Mouse (Mus musculus): ENCODE results near the gene S1pr2. TPM values are rescaled to one million over a fixed set of nuclear protein-coding genes. Genes with fewer than 3 reads are reported as not detected.
"Not testable (repeated sequence)": the region's sequence is repeated elsewhere in the genome, so short reads cannot be mapped to it uniquely, and the experiment has no call there.

S1pr2 gene
- total RNA-seq, 2 experiments from 2014 or later: 1.5 to 1.6 TPM

DNA sequence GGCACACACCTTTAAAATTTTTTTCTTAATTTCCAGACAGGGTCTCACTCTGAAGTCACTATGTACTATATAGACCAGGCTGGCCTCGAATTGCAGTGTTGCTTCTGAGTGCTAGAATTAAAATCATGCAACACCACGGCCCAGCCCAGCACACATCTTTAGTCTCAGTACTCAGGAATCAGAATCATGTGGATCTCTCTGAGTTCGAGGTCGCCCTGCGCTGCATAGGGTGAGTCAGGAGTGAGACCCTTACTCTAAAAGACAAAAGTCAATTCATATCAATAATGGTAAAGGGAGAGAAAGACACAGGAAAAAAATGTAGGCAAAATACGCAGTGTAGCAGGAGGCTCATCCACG is 25.7 kb upstream of the S1pr2 start:
- DNase-seq: no peak
- intact Hi-C loops (cut with DNase I): loop anchor here (5.0 kb wide), 1 partner anchor 50 kb away; no protein-coding TSS in a partner anchor

DNA sequence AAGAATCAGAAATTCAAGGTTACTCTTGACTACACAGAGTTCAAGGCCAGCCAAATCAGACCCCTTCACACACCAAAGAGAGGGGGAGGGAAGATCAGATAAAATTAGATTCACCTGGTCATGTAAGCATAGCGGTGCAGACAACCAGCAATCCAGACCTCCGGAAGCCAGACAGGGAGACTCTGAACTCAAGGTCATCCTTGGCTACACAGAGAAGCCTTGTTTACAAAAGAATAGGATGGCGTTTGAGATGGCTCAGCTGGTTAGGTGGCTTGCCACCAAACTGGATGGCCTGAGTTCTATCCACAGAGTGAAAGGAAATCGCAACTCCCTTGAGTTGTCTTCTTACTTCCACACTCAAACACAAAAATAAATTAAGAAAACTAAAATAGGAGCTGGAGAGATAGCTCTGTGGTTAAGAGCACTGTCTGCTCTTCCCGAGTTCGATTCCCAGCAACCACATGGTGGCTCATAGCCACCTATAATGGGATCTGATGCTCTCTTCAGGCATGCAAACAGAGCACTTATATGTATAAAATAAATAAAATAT is 25.1 kb upstream of the S1pr2 start:
- DNase-seq: no peak
- intact Hi-C loops (cut with DNase I): loop anchor here (5.0 kb wide), 1 partner anchor 49 kb away; no protein-coding TSS in a partner anchor

DNA sequence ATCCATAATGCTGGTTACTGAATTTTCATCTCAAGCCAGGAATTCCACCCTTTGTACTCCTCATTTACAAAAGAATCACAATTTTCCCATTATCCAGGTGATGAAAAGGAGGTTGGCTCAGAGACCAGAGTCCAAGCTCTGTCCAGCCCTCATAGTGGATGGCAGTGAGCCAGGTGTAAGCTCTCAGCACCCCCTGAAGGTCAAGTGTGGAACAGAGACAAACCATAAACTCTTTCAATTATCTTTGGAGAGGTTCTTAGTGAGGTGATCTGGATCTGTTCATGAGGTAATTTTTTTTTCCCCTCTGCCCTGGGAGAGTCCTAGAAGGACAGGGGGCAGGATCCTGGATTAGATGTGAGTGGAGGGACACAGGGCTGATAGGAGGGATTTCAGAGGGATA is 24.2 kb upstream of the S1pr2 start:
- intact Hi-C loops (cut with DNase I): loop anchor here (5.0 kb wide), 1 partner anchor 49 kb away; no protein-coding TSS in a partner anchor
- no peak for DNase-seq

DNA sequence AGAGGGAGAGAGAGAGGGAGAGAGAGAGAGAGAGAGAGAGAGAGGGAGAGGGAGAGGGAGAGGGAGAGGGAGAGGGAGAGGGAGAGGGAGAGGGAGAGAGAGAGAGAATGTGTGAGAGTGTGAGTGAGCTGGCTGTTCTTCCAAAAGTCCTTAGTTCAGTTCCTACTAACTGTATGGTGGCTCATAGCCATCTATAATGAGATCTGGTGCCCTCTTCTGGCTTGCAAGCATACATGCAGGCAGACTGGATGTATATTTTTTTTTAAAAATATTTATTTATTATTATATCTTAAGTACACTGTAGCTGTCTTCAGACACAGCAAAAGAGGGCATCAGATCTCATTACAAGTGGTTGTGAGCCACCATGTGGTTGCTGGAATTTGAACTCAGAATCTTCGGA is 21.8 kb upstream of the S1pr2 start:
- DNase-seq: not testable (repeated sequence)
- intact Hi-C loops (cut with DNase I): loop anchor here (5.0 kb wide), 1 partner anchor 96 kb away; no protein-coding TSS in a partner anchor

GRCm38 (mm10) chr9:20997065-20997464 is 20.5 kb upstream of the S1pr2 start:
- intact Hi-C loops (cut with DNase I): loop anchor here (5.0 kb wide), 1 partner anchor 95 kb away; no protein-coding TSS in a partner anchor
- no peak for DNase-seq

DNA sequence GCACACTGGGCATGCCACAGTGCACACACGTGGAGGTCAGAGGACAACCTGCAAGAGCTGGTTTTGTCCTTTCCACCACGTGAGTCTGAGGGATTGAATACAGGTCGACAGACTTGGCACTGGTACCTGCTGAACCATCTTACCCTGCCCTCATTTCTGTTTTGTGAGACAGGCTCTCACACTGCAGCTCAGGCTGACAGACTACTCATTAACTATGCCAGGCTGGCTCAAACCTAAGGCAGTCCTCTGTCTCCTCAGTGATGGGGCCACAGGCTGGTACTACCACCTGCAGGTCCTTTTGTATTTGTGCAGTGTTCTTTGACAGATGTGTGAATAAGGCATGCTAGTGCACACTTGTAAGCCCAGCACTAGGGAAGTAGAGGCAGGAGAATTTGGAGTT is 18.5 kb upstream of the S1pr2 start:
- DNase-seq: no peak
- intact Hi-C loops (cut with DNase I): loop anchor here (5.0 kb wide), 1 partner anchor 93 kb away; no protein-coding TSS in a partner anchor

DNA sequence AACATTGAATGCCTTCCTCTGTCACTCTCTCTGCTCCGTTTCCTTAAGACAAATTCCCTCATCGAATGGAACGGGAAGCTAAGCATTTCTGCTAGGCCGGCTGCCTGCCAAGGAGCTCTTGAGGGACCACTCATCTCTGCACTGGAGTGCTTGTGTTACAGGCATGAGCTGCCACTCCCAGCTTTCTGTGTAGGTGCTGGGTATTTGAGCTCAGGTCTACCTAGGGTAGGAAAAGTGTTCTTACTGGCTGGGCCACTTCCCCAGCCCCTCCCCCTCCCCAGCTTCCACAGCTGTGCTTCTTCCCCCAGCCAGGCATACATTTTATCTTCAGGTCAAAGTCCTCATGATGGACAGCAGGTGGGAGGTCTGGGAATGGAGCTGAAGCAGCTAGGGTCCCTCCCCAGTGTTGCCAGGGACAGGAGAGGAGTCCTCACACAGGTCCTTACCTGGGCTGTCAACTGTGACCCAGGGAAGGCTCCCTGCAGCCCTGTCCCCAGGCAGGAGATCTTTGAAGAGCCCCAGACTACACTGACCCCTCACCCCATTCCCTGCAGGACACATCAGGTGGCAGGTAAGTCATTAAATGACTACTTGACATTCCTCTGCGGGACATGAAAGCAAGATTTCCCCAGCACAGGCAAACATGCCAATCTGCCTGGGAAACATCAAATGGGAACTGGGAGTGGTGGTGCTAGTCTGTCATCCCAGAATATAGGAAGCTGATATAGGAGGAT is 16.8 kb upstream of the S1pr2 start:
- DNase-seq: no peak
- intact Hi-C loops (cut with DNase I): loop anchor here (5.0 kb wide), 1 partner anchor 51 kb away; no protein-coding TSS in a partner anchor

GRCm38 (mm10) chr9:20991587-20991986 is 15.0 kb upstream of the S1pr2 start:
- no peak for DNase-seq

DNA sequence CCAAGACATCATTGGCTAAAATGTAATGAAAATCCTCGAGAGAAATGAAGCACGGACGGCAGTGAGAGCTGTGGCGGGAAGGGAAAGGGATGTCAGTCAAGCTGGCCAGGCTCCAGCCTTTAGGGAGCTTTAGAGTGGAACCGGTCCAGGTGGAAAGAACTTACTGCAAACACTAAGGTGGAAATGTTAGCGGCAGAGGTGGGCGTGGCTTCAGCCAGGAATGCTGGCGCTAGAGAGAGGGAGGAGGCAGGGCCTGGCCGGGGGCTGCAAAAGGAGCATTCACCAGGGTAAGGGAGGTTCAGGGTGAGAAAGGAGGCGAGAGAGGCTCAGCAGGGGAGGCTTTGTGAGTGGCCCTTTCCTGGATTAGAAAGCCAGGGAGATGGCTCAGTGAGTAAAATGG is 14.3 kb upstream of the S1pr2 start:
- intact Hi-C loops (cut with DNase I): loop anchor here (5.0 kb wide), 1 partner anchor 49 kb away; no protein-coding TSS in a partner anchor

More at GRCm38 (mm10) chr9:20991587-20991986, 15.0 kb upstream of the S1pr2 start:
- intact Hi-C loops (cut with DNase I): loop anchor here (5.0 kb wide), 1 partner anchor 49 kb away; no protein-coding TSS in a partner anchor

DNA sequence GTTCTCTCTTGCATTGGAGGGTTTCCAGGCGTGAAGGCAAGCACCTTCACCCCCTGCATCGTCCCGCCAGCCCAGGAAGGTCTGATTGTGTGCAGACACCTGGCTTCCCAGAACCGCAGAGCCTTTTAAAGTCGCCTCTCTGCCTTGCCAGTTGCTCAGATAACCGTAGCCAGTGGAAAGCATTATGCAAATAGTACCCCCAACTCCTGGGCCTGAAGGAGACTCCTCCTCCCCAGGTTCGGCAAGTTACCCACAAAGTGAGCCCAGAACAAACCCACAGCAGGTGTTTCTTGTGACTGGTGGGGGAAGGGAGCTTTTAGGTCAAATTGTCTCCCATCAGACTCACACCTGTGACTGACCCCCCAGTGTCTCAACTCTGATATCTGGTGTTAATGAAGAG is 11.4 kb upstream of the S1pr2 start:
- DNase-seq: no peak
- intact Hi-C loops (cut with DNase I): no loop called here

More for the DNA sequence above, 14.3 kb upstream of the S1pr2 start:
- DNase-seq: no peak

DNA sequence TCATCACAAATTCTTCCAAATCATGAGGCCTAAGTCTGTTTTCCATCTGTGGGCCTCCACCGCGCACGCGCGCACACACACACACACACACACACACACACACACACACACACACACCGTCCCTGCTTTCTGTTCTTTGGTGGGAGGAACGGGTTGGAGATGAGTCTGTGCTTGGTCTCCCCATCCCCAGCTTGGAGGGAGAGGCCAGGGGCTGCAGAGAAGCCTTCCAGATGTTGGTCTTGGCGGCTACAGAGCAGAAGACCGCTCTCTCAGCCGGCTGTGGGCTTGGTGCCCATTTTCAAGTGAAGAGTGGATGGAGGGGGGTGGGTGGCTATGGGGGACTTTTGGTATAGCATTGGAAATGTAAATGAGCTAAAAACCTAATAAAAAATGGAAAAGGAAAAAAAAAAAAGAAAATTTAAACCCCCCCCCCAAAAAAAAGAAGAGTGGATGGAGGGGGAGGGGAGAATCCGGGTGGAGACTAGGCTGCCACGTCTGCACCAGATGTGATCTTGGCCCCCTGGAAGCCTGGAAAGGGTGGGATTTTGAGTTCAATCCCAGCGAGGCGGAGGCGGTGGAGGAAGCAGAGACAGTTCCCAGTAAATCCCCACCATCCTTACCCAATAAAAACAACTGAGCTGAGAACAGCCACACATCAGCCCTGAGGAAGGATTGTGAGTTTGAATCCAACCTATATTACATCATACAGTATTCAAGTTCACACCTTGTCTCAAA is 10.5 kb upstream of the S1pr2 start:
- DNase-seq: peak in 1 of 2 experiments; percentile 29
- intact Hi-C loops (cut with DNase I): no loop called here

DNA sequence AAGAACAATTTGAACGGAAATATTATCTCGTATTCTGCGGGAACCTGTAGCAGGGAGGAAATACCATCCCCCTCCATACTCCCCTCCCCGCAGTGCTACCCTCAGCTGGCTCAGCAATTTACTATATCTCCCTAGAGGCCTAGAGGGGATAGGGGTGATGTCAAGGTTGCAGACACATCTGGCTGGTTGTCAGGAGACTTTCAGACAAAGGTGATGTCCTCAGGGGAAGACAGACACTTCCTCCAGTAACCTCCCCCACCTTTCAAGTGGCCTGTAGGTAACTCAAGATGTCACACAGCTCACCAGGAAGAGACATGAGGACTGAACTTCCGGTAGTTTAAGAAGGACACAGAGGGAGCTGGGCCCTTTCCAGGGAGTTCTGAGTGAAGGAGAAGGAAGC is 6.6 kb upstream of the S1pr2 start:
- no peak for DNase-seq
- intact Hi-C loops (cut with DNase I): no loop called here

GRCm38 (mm10) chr9:20982171-20982570 is 5.6 kb upstream of the S1pr2 start:
- no peak for DNase-seq
- intact Hi-C loops (cut with DNase I): no loop called here

- DNase-seq: no peak
- intact Hi-C loops (cut with DNase I): no loop called here
Observed at GRCm38 (mm10) chr9:20979769-20980168, 3.2 kb upstream of the S1pr2 start.

- intact Hi-C loops (cut with DNase I): no loop called here
- no peak for DNase-seq
Observed at GRCm38 (mm10) chr9:20979181-20979580, 2.6 kb upstream of the S1pr2 start.

GRCm38 (mm10) chr9:20978409-20979095 is 2.0 kb upstream of the S1pr2 start:
- intact Hi-C loops (cut with DNase I): no loop called here
- no peak for DNase-seq

- no peak for DNase-seq
- intact Hi-C loops (cut with DNase I): no loop called here
Observed at GRCm38 (mm10) chr9:20976961-20977689, 544 bp upstream of the S1pr2 start.

- intact Hi-C loops (cut with DNase I): no loop called here
- no peak for DNase-seq
Observed at GRCm38 (mm10) chr9:20975431-20976215, 958 bp downstream of the S1pr2 start.

DNA sequence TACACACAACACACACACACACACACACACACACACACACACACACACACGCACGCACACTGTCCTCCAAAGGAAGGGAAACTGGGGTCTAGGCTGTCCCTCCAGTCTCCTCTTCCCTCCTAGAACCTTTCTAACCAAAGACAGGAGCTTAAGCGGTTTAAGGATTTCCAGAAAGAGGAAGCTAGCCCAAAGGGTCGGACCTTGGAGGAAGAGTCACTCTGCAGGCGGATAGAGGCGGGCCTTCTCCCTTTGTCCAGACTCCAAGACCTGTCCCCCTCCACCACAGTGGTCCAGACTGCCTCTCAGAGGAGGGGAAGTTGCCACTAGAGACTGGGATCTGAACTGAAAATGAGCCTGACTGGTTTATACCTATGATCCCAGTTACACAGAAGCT is 2.9 kb downstream of the S1pr2 start:
- DNase-seq: no peak
- intact Hi-C loops (cut with DNase I): no loop called here

All from gastrocnemius, postnatal 36 days (tissue).